Mouse (Mus musculus) 3T3-L1 (cell line): ENCODE results near the gene Guca1b.

Source experiments
- DNase-seq: peaks from one replicate; pipeline ENCODE4 v3.0.0-alpha.2; 2015; ENCODE audit warnings: low read depth, low spot score

Guca1b gene

GRCm38 (mm10) chr17:47385145-47385544 lies at the start of gene Guca1b:
Guca1b (plus strand) TSS chr17:47385393.
- DNase-seq, result no peak

GRCm38 (mm10) chr17:47343121-47343520 lies 42.1 kb upstream of the Guca1b start:
- no peak for DNase-seq

- DNase-seq, result no peak
These were observed 35.4 kb upstream of the Guca1b start for GRCm38 (mm10) chr17:47349721-47350319.

- peak; percentile 45 for DNase-seq
These were observed 25.2 kb upstream of the Guca1b start for GRCm38 (mm10) chr17:47359964-47360363.

GRCm38 (mm10) chr17:47361343-47361742 lies 23.9 kb upstream of the Guca1b start:
- DNase-seq, result no peak

- peak; percentile 94 for DNase-seq
These were observed 16.6 kb upstream of the Guca1b start, which contains the start of gene Mrps10 for GRCm38 (mm10) chr17:47368401-47369086. Mrps10 (plus strand) TSS chr17:47368887.

- DNase-seq, result no peak
These were observed 16.1 kb upstream of the Guca1b start for GRCm38 (mm10) chr17:47369087-47369443.

- DNase-seq, result peak; percentile 83
These were observed 13.7 kb upstream of the Guca1b start for GRCm38 (mm10) chr17:47371451-47371850.

GRCm38 (mm10) chr17:47373991-47374390 lies 11.2 kb upstream of the Guca1b start:
- DNase-seq, result peak; percentile 85

- DNase-seq, result no peak
These were observed 8.4 kb upstream of the Guca1b start for GRCm38 (mm10) chr17:47376779-47377280.

GRCm38 (mm10) chr17:47378133-47378532 lies 7.1 kb upstream of the Guca1b start:
- no peak for DNase-seq

GRCm38 (mm10) chr17:47381917-47382316 lies 3.3 kb upstream of the Guca1b start:
- DNase-seq, result no peak

GRCm38 (mm10) chr17:47383266-47383665 lies 1.9 kb upstream of the Guca1b start:
- DNase-seq, result peak; percentile 25

GRCm38 (mm10) chr17:47384064-47384463 lies 1.1 kb upstream of the Guca1b start:
- DNase-seq, result no peak

- peak; percentile 49 for DNase-seq
These were observed 1.5 kb downstream of the Guca1b start for GRCm38 (mm10) chr17:47386649-47387048.

GRCm38 (mm10) chr17:47394223-47394869 lies 9.2 kb downstream of the Guca1b start:
- no peak for DNase-seq

- no peak for DNase-seq
These were observed 10.3 kb downstream of the Guca1b start for GRCm38 (mm10) chr17:47395376-47395913.

- no peak for DNase-seq
These were observed 13.9 kb downstream of the Guca1b start for GRCm38 (mm10) chr17:47399091-47399490.

GRCm38 (mm10) chr17:47400451-47400850 lies 15.3 kb downstream of the Guca1b start, which contains the start of gene Guca1a:
Guca1a (minus strand) TSS chr17:47400584.
- DNase-seq, result no peak

GRCm38 (mm10) chr17:47407717-47408557 lies 22.7 kb downstream of the Guca1b start:
- no peak for DNase-seq

- peak; percentile 56 for DNase-seq
These were observed 23.3 kb downstream of the Guca1b start for GRCm38 (mm10) chr17:47408558-47408898.
